Mouse (Mus musculus): ENCODE data around the gene Magi2.
"Not testable (repeated sequence)": the region's sequence is repeated elsewhere in the genome, so short reads cannot be mapped to it uniquely, and the experiment has no call there.

Gene Magi2

DNA sequence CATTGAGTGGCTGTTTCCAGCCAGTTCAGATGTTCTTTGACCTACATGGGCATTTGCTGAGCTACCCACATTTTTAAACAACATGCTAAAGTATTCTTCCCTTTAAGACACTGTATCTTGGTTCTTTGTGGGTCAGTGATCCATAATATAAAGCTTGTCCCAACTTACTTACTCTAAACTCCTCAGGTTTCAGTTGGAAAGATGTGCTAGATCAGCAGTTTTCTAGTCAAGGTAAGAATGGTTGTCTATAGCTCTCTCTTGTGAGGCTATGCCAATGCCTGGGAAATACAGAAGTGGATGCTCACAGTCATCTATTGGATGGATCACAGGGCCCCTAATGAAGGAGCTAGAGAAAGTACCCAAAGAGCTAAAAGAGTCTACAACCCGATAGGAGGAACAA lies 1045.8 kb downstream of the Magi2 start:
- POLR2A ChIA-PET: interaction anchor here in 1 of 4 experiments (0.5 kb wide), 1 partner anchor 192 kb away, joined by 4 read pairs; no protein-coding TSS in a partner anchor
- CTCF ChIA-PET: not testable (repeated sequence)

- ChIA-PET POLR2A (no interaction called here), CTCF (no interaction called here)
Measured at GRCm38 (mm10) chr5:20275632-20276031, 1048.8 kb downstream of the Magi2 start.

GRCm38 (mm10) chr5:20285080-20285840 lies 1058.4 kb downstream of the Magi2 start:
- ChIA-PET POLR2A (no interaction called here), CTCF (no interaction called here)

- CTCF ChIA-PET: no interaction called here
Measured at GRCm38 (mm10) chr5:20294521-20294920, 1067.7 kb downstream of the Magi2 start.

DNA sequence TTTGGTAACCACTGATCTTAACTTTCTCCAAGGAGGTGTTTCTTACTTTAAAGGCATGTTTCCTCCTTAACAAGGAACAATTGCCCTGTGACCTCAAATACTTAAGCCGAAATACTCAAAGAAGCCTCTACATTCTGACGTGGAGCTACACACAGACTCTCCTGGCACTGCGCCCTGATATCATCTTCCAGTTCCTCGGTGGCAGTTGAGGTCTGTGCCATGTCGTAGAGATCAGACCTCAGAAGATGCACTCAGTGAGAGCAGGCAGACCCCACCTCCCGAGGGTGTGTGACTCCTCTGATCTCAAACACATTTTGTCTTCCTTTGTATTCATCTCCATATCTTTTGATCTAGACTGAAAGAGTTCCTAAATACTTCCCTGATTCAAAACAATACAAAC lies 1073.0 kb downstream of the Magi2 start:
- CTCF ChIA-PET: no interaction called here
- POLR2A ChIA-PET: no interaction called here

More at GRCm38 (mm10) chr5:20294521-20294920, 1067.7 kb downstream of the Magi2 start:
- POLR2A ChIA-PET: no interaction called here

DNA sequence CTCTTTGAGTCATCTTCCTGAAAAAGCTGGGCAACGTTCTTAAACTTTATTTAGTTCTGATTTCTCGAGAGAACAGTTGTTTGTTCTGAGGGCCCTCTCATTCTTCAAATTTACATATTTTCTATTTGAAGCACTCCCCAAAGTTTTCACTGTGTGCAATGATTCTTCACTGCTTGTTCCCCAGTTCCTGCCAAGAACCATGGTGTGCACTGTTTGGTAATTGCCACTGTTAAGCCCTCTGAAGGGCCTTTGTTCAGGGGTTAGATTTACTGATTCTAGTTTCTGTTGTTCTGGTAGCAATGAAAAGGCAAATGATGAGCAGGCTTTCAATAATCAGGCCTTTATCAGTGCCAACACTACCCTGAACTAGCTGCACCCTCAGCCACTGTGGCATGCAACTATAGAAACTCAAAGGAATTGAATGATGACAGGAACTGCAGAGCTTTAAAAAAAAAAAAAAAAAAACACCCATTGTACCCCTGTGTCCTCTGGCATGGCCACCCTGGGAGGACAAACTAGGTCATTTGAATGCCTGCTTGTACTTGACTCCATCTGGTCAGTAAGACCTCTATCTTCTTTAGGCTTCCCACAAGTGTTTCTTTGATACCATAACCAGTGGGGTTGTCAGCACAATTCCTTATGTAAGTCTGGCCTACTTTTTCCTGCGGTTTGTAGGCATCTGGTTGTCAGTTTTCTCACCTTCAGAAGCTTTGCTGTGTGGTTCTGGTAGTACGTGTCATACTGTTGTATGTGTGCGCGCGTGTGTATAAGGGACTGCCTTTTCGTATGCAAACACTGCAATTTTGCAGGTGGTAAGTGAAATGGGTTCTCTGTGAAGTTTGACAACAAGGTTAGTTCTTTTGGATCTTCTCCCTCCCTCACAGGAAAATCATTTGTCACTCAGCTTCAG lies 1076.5 kb downstream of the Magi2 start:
- ChIA-PET POLR2A (interaction anchor here in 2 of 4 experiments (0.5 to 0.6 kb wide), 2 partner anchors 395 to 601 kb away, joined by 3 read pairs; no protein-coding TSS in a partner anchor), CTCF (no interaction called here)

DNA sequence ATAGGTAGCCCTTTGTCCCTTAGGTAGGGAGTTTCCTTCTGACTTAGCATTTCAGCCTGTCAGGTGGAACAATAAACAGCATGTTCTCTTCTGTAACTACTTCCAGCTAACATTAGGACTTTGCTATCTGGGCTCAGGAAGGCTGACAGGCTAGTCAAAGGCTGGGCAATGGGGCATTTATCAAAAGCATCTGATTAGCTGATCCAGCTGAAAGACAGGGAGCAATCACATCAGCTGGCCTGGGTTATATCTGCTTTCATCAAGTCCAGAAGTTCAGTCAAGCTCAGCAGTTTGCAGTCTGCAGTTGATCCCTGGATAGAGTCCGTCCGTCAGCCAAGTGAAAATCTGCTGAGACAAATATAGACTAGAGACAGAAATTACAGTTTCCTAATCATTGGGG lies 1094.1 kb downstream of the Magi2 start:
- CTCF ChIA-PET: no interaction called here
- POLR2A ChIA-PET: no interaction called here

DNA sequence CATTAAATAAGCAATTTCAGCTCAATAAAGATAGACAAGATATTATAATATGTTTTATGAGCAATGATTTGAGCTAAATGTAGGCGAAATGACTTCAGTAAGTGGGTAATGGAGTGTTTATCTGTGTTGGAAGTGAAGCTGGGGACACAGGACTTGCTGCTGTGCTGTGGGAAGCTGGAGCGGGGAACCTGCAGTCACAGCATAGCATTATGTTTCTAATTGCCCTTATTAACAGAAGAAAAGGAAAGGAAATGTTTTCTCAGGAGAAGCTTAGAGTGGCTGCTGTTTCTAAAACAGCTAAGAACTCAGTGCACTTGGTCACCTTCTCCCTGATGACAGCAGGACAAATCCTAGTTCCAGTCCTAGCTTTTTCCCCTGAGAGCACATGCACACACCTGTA lies 1098.5 kb downstream of the Magi2 start:
- CTCF ChIA-PET: no interaction called here
- POLR2A ChIA-PET: interaction anchor here in 1 of 4 experiments (1.3 kb wide), 1 partner anchor 344 kb away, joined by 3 read pairs; no protein-coding TSS in a partner anchor

GRCm38 (mm10) chr5:20328901-20329300 lies 1102.1 kb downstream of the Magi2 start:
- CTCF ChIA-PET: no interaction called here
- POLR2A ChIA-PET: interaction anchor here in 1 of 4 experiments (0.6 kb wide), 1 partner anchor 53 kb away, joined by 7 read pairs; no protein-coding TSS in a partner anchor

- ChIA-PET CTCF (no interaction called here), POLR2A (no interaction called here)
Measured at GRCm38 (mm10) chr5:20330025-20330424, 1103.2 kb downstream of the Magi2 start.

DNA sequence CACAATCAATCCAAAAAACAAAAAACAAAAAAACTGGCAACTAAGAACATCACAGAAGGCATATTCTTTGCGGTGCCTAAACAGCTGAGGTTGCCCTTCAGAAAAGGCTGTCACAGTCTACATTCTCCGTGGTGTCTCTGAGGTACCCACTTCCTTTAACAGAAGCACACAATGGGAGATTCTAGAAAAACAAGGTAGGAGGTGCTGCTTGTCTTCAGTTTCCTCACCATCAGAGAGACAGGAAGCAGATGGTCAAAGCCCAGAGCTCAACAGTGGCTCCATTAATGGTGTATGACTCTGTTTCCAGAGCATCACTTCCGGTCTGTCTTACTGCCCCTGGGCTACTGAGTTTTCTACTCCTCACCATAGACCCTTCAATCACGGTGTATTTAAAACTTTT lies 1105.7 kb downstream of the Magi2 start:
- CTCF ChIA-PET: no interaction called here
- POLR2A ChIA-PET: no interaction called here

- ChIA-PET POLR2A (no interaction called here), CTCF (no interaction called here)
Measured at GRCm38 (mm10) chr5:20334549-20334948, 1107.7 kb downstream of the Magi2 start.

DNA sequence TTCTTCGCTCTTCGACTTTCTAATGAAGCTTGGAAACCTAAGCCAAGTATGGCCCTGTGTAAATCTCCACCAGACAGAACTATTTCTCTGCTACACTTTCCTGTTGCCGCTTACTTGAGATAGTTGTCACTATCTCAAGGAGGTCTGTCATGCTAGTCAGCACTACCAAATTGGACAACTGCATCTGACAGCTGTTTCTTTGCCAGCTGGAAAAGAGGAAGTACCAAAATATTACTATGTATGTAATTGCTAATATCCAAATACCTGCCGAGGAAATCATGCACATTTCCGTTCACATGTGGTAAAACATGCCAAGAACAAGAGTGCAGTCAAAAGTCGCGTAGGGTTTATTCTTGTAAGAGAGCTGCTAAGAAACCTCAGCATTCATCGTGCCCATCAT lies 1126.1 kb downstream of the Magi2 start:
- POLR2A ChIA-PET: no interaction called here
- CTCF ChIA-PET: no interaction called here

GRCm38 (mm10) chr5:20358437-20358836 lies 1131.6 kb downstream of the Magi2 start:
- POLR2A ChIA-PET: no interaction called here
- CTCF ChIA-PET: no interaction called here

GRCm38 (mm10) chr5:20359021-20359420 lies 1132.2 kb downstream of the Magi2 start:
- POLR2A ChIA-PET: interaction anchor here in 1 of 4 experiments (1.2 kb wide), 1 partner anchor 31 kb away, joined by 3 read pairs; no protein-coding TSS in a partner anchor
- CTCF ChIA-PET: no interaction called here

GRCm38 (mm10) chr5:20362154-20362553 lies 1135.3 kb downstream of the Magi2 start:
- CTCF ChIA-PET: no interaction called here
- POLR2A ChIA-PET: no interaction called here

DNA sequence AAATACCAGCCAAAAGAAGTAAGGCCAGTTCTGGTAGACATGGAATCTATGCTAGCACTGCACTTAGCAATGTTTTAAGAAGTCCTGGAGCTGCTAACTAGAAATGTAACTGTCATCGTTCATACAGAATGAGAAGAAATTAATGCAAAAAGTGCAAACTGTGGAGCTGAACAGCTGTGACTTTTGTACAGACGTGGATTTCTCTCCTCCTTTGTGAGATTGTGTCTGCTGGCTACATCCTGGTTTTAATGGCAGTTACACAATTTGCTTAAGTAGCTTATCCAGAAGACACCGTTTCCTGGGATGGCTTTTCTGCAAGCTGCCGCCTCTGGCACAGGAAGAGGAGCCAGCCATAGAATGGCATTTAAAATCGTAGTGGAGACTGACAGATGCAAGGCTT lies 1136.4 kb downstream of the Magi2 start:
- ChIA-PET POLR2A (interaction anchor here in 2 of 4 experiments (0.5 to 0.7 kb wide), 3 partner anchors 15 to 438 kb away, joined by 3 to 9 read pairs (median 3); no protein-coding TSS in a partner anchor), CTCF (no interaction called here)

GRCm38 (mm10) chr5:20373586-20373985 lies 1146.8 kb downstream of the Magi2 start:
- POLR2A ChIA-PET: no interaction called here

GRCm38 (mm10) chr5:20378071-20378800 lies 1151.4 kb downstream of the Magi2 start:
- ChIA-PET CTCF (no interaction called here), POLR2A (no interaction called here)

More at GRCm38 (mm10) chr5:20373586-20373985, 1146.8 kb downstream of the Magi2 start:
- CTCF ChIA-PET: no interaction called here

DNA sequence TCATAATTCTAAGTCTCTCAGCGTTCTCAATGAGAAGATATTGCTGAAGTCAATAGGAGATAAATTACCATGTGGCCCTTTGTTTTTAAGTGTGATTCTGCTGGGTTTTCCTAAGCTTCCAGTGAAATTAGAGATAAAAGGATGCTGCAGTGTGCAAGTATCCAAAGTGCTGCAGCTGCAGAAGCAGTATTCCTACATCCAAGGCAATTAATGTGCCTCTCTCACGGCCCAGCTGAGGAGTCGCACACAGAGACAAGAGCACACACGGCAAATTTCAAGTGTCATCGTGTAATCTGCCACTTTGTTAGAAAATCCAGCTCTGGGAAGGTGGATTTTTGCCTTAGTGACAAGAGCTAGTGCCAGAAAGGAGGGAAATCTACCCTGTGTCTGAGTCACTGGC lies 1177.7 kb downstream of the Magi2 start:
- ChIA-PET POLR2A (no interaction called here), CTCF (no interaction called here)

All from embryonic stem cell, embryonic (primary cell).